Mouse (Mus musculus): ENCODE measurements around the gene Rhox3a2. TPM values are rescaled to one million over a fixed set of nuclear protein-coding genes. Genes with fewer than 3 reads are reported as not detected.

Gene Rhox3a2
- polyA plus RNA-seq (2017; shearing (Covaris generic)) = not detected

DNA sequence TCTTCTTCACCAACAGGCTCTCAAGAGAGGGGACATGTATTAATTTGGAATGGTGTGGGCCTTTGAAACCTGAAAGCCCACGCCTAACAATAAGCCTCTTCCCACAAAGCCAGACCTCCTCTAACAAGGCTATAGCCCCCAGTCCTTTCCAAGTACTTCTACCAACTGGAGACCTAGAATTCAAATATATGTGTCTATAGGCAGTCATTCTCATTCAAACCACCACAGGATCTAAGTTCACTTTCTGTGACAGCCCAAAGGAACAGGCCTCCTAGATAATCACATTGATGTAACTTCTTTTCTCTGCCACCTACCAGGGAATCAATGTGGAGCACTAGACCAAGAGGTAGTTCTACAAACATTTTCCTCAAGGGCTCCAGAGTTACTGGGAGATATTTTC is at the start of gene Rhox3a2:
Rhox3a2 (plus strand) TSS at position 301 of the 400 bp plus-strand sequence.

DNA sequence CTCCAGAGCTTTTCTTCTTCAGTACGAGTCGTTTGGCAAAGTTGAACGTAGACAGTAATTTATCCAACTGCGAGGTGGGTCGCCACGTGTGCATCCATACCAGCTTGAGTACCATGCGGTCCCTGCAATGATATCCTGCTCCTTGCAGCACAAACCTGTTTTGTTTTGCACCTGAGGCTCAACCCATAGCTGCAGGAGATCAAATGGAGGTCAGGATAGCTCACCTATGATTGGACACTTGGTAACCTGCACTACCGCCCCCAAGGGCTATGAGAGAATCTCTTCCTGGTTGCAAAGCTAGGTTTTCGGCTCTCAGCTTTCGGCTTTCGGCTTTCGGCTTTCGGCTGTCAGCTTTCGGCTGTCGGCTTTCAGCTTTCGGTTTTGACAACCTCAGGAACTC is 10.7 kb downstream of the Rhox3a2 start, which contains the start of gene Rhox4a2:
Rhox4a2 (plus strand) TSS at position 301 of the 400 bp plus-strand sequence.

DNA sequence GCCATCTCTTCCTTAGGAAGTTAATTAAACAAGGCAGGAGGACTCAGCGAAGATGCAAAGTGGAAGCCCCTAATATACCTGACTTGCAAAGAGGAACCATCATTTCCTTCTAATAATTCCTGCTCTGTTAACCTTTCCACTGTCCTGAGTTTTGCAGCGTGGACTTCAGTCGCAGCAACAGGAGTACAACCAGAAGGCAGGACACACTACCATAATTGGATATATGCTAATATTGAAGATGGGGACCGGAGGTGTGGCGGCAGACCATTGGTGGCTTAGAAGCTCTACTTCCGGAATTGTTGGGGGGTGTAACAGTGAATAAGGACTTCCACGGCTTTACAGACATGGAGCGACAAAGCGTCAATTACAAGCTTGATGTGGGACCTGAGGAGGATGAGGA is 31.9 kb downstream of the Rhox3a2 start, which contains the start of gene Rhox2b:
Rhox2b (plus strand) TSS at position 301 of the 400 bp plus-strand sequence.

DNA sequence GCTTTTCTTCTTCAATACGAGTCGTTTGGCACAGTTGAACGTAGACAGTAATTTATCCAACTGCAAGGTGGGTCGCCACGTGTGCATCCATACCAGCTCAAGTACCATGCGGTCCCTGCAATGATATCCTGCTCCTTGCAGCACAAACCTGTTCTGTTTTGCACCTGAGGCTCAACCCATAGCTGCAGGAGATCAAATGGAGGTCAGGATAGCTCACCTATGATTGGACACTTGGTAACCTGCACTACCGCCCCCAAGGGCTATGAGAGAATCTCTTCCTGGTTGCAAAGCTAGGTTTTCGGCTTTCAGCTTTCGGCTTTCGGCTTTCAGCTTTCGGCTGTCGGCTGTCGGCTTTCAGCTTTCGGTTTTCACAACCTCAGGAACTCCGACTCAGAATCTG is 52.4 kb downstream of the Rhox3a2 start, which contains the start of gene Rhox4b:
Rhox4b (plus strand) TSS at position 301 of the 400 bp plus-strand sequence.

Other genes with a start within 250 kb of the Rhox3a2 start
- under 1 TPM; 0.08 to 0.26 TPM for gene Akap14, start 211.2 kb upstream of the Rhox3a2 start, polyA plus RNA-seq (2017; shearing (Covaris generic))
- 100 to 1,000 TPM; 293 to 300 TPM for gene Ndufa1, start 188.9 kb upstream of the Rhox3a2 start, polyA plus RNA-seq (2017; shearing (Covaris generic))
- gene Rnf113a1, start 188.8 kb upstream of the Rhox3a2 start, polyA plus RNA-seq (2017; shearing (Covaris generic)) = 10 to 100 TPM; 10.3 to 15.5 TPM
- gene Gm9, start 169.0 kb upstream of the Rhox3a2 start, polyA plus RNA-seq (2017; shearing (Covaris generic)) = not detected
- gene Rhox1, start 157.8 kb upstream of the Rhox3a2 start, polyA plus RNA-seq (2017; shearing (Covaris generic)) = under 1 TPM in 1 of 2 experiments, not detected in 1; 0.33 TPM
- not detected for gene Rhox2a, start 135.1 kb upstream of the Rhox3a2 start, polyA plus RNA-seq (2017; shearing (Covaris generic))
- not detected for gene Rhox3a, start 130.1 kb upstream of the Rhox3a2 start, polyA plus RNA-seq (2017; shearing (Covaris generic))
- gene Rhox4a, start 114.7 kb upstream of the Rhox3a2 start, polyA plus RNA-seq (2017; shearing (Covaris generic)) = not detected
- gene Rhox4a2, start 10.8 kb downstream of the Rhox3a2 start, polyA plus RNA-seq (2017; shearing (Covaris generic)) = under 1 TPM in 1 of 2 experiments, not detected in 1; 0.61 TPM
- gene Rhox2b, start 32.0 kb downstream of the Rhox3a2 start, polyA plus RNA-seq (2017; shearing (Covaris generic)) = not detected
- gene Rhox4b, start 52.5 kb downstream of the Rhox3a2 start, polyA plus RNA-seq (2017; shearing (Covaris generic)) = under 1 TPM in 1 of 2 experiments, not detected in 1; 0.55 TPM
- not detected for gene Rhox2c, start 73.7 kb downstream of the Rhox3a2 start, polyA plus RNA-seq (2017; shearing (Covaris generic))
- not detected for gene Rhox3c, start 78.6 kb downstream of the Rhox3a2 start, polyA plus RNA-seq (2017; shearing (Covaris generic))
- gene Rhox4c, start 100.3 kb downstream of the Rhox3a2 start, polyA plus RNA-seq (2017; shearing (Covaris generic)) = not detected
- gene Rhox2d, start 113.4 kb downstream of the Rhox3a2 start, polyA plus RNA-seq (2017; shearing (Covaris generic)) = not detected
- under 1 TPM in 1 of 2 experiments, not detected in 1; 0.25 TPM for gene Rhox4d, start 134.3 kb downstream of the Rhox3a2 start, polyA plus RNA-seq (2017; shearing (Covaris generic))
- not detected for gene Rhox2e, start 150.4 kb downstream of the Rhox3a2 start, polyA plus RNA-seq (2017; shearing (Covaris generic))
- gene Rhox3e, start 162.0 kb downstream of the Rhox3a2 start, polyA plus RNA-seq (2017; shearing (Covaris generic)) = not detected
- gene Rhox4e, start 177.4 kb downstream of the Rhox3a2 start, polyA plus RNA-seq (2017; shearing (Covaris generic)) = under 1 TPM in 1 of 2 experiments, not detected in 1; 0.57 TPM
- gene Rhox2f, start 191.4 kb downstream of the Rhox3a2 start, polyA plus RNA-seq (2017; shearing (Covaris generic)) = not detected
- not detected for gene Rhox3f, start 201.0 kb downstream of the Rhox3a2 start, polyA plus RNA-seq (2017; shearing (Covaris generic))
- not detected for gene Rhox4f, start 227.7 kb downstream of the Rhox3a2 start, polyA plus RNA-seq (2017; shearing (Covaris generic))
- gene Rhox3g, start 248.6 kb downstream of the Rhox3a2 start, polyA plus RNA-seq (2017; shearing (Covaris generic)) = not detected

Measured in activated CD4-positive, CD25-positive, alpha-beta regulatory T cell (primary cell).